Mouse (Mus musculus) olfactory bulb, adult 2 months (tissue): ENCODE measurements around the gene Syde1.

ENCODE experiments used
- CTCF ChIP-seq: fragments of 200-500 bp; IDR thresholded peaks from 2 replicates; pipeline ENCODE4 v1.5.1; 2012; ENCODE audit warnings: low read depth, mild to moderate bottlenecking, low read length, moderate library complexity; ENCODE audit not compliant: insufficient read depth
- POLR2A ChIP-seq: fragments of 200-500 bp; IDR thresholded peaks from 2 replicates; pipeline ENCODE4 v1.6.1; 2012; ENCODE audit warnings: mild to moderate bottlenecking, low read depth, low read length, moderate library complexity; ENCODE audit not compliant: insufficient read depth

DNA sequence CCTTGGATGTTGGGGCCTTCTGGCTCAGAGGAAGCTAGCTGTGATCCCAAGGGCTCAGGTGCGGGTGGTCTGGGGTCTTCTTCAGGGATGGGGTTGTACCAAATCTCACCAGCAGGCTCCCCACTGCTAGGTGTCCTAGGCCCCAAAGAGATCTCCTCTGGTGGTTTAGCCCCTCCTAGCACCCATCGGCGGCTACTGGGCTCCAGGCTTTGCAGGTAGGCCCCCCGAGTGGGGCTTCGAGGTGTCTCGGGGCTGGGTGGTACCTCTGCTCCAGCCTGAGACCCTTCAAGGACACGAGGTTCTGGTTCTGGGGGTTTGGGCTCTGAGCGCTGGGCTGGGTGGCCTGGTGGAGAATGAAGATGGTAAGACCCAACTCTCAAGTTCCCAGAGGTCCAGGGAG is 1.9 kb downstream of the Syde1 start:
- TF ChIP-seq CTCF = no peak
- TF ChIP-seq POLR2A = no peak
